Mouse (Mus musculus): ENCODE measurements around the gene Ddx17. TPM values are rescaled to one million over a fixed set of nuclear protein-coding genes. Genes with fewer than 3 reads are reported as not detected.

The Ddx17 gene
- polyA plus RNA-seq, 1 experiment from 2014 or later: 26.9 TPM

- no peak overlapping the region for H3K27ac ChIP-seq (replicated peaks)
- peak overlapping the region; percentile 46 for H3K4me2 ChIP-seq
- 18% methylated on average over 18 of the region's 18 CpGs for WGBS
- peak overlapping the region; percentile 17; the same call in 1 of the 2 replicates for H3K4me3 ChIP-seq
- H3K4me1 ChIP-seq: peaks cover 67% of the 10 kb centered on the region
- H3K27me3 ChIP-seq (replicated peaks): peaks cover 96% of the 10 kb centered on the region
- no peaks in the 10 kb centered on the region for H3K9me3 ChIP-seq
- H3K9ac ChIP-seq: 0 out of 2 replicates have a peak overlapping the region, but pooled peaks have one; percentile 21
- H3K36me3 ChIP-seq: no peaks in the 10 kb centered on the region
- no peak for ATAC-seq (ENCODE audit: extremely low read depth, insufficient number of reproducible peaks, low FRiP score, low TSS enrichment)
Measured at GRCm38 (mm10) chr15:79502891-79503341, 43.6 kb downstream of the Ddx17 start.

DNA sequence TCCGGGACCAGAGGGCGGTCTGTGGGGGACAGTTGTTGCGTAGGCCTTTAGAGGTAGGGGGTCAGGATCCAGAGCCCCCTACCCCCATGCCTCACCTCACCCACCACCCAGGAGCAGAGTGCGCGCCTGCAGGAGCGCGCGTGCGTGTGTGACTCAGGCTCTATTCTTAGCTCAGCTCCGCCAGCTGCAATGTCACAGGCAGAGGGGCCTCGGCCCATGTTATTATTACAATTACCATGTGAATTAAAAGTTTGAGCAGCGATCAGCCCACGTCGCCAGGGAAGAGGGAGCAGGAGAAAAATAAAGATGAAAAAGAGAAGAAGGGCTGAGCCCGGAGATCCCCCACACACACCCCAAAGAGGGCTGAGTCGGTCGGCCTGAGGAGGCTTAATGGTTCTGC is 46.4 kb downstream of the Ddx17 start:
- H3K4me1 ChIP-seq: peaks cover 60% of the 10 kb centered on the region
- H3K36me3 ChIP-seq: no peaks in the 10 kb centered on the region
- H3K4me2 ChIP-seq: peak overlapping the region; percentile 28; the same call in 1 of the 2 replicates
- no peak for ATAC-seq (ENCODE audit: extremely low read depth, insufficient number of reproducible peaks, low FRiP score, low TSS enrichment)
- H3K9me3 ChIP-seq: no peaks in the 10 kb centered on the region
- 54% methylated on average over 17 of the region's 17 CpGs for WGBS
- no peak overlapping the region for H3K4me3 ChIP-seq
- H3K27me3 ChIP-seq (replicated peaks): peaks cover 81% of the 10 kb centered on the region
- H3K9ac ChIP-seq: peak overlapping the region; percentile 63
- H3K27ac ChIP-seq (replicated peaks): no peak overlapping the region

GRCm38 (mm10) chr15:79493527-79493926 is 53.0 kb downstream of the Ddx17 start:
- H3K9ac ChIP-seq: peak overlapping the region; percentile 42
- H3K4me3 ChIP-seq: peak overlapping the region; percentile 1; the same call in 1 of the 2 replicates
- WGBS: 29% methylated on average over 18 of the region's 18 CpGs
- no peaks in the 10 kb centered on the region for H3K36me3 ChIP-seq
- H3K27ac ChIP-seq (replicated peaks): no peak overlapping the region
- H3K4me2 ChIP-seq: peak overlapping the region; percentile 27; the same call in 1 of the 2 replicates
- peaks cover 80% of the 10 kb centered on the region for H3K27me3 ChIP-seq (replicated peaks)
- H3K4me1 ChIP-seq: peaks cover 31% of the 10 kb centered on the region
- no peak for ATAC-seq (ENCODE audit: extremely low read depth, insufficient number of reproducible peaks, low FRiP score, low TSS enrichment)
- H3K9me3 ChIP-seq: no peaks in the 10 kb centered on the region

DNA sequence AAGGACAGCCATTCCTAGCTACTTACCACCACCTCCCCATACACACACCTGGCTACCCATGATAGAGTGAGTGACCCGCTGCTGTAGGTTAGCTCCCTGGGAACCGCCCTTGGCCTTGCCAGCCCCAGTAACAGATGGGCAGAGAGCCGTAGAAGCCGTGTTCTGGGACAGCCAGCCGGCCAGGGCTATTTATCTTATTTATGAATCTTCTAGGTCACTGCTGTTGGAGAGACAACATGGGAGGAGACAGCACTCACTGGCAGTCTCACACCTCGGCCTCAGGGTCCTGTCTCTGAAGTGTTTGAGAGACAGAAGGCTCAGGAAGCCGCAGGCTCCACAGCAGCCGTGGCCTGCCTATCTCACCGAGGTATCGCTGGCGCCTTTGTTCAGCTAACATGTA is 57.1 kb downstream of the Ddx17 start:
- no peak overlapping the region for H3K27ac ChIP-seq (replicated peaks)
- H3K9ac ChIP-seq: no peak overlapping the region
- ATAC-seq (ENCODE audit: extremely low read depth, insufficient number of reproducible peaks, low FRiP score, low TSS enrichment): no peak

GRCm38 (mm10) chr15:79481181-79481688 is 65.3 kb downstream of the Ddx17 start:
- Histone ChIP-seq H3K36me3 (no peaks in the 10 kb centered on the region), H3K4me3 (no peak overlapping the region), H3K9me3 (no peaks in the 10 kb centered on the region), H3K4me1 (peaks cover 25% of the 10 kb centered on the region), H3K27ac (replicated peaks) (no peak overlapping the region), H3K9ac (no peak overlapping the region), H3K27me3 (replicated peaks) (peaks cover 47% of the 10 kb centered on the region), H3K4me2 (no peak overlapping the region)
- ATAC-seq (ENCODE audit: extremely low read depth, insufficient number of reproducible peaks, low FRiP score, low TSS enrichment): no peak
- WGBS: 16% methylated on average over 15 of the region's 15 CpGs

More for the DNA sequence above, 57.1 kb downstream of the Ddx17 start:
- H3K9me3 ChIP-seq: no peaks in the 10 kb centered on the region
- no peak overlapping the region for H3K4me3 ChIP-seq
- no peak overlapping the region for H3K4me2 ChIP-seq
- WGBS: 61% methylated on average over 11 of the region's 11 CpGs
- H3K4me1 ChIP-seq: peaks cover 15% of the 10 kb centered on the region
- H3K36me3 ChIP-seq: no peaks in the 10 kb centered on the region
- H3K27me3 ChIP-seq (replicated peaks): peaks cover 67% of the 10 kb centered on the region

Small RNA genes lying within 50 kb of the gene (microRNA-seq; reads per million reads assigned to microRNA genes)
- gene Gm27903: not detected

Other genes with a start within 250 kb of the Ddx17 start
- gene Pla2g6, start 218.4 kb downstream of the Ddx17 start, polyA plus RNA-seq (2015; fragmentation: Nextera tagmentation; extraction: Ambion mirVana): 12.2 and 12.7 TPM in 2 replicates
- 1.7 and 2.0 TPM in 2 replicates for gene Maff, start 200.1 kb downstream of the Ddx17 start, polyA plus RNA-seq (2015; fragmentation: Nextera tagmentation; extraction: Ambion mirVana)
- gene Tmem184b, start 143.2 kb downstream of the Ddx17 start, polyA plus RNA-seq (2015; fragmentation: Nextera tagmentation; extraction: Ambion mirVana): 65.8 and 72.7 TPM in 2 replicates
- 64.8 and 76.2 TPM in 2 replicates for gene Csnk1e, start 91.2 kb downstream of the Ddx17 start, polyA plus RNA-seq (2015; fragmentation: Nextera tagmentation; extraction: Ambion mirVana)
- 0.19 and 0.21 TPM in 2 replicates for gene Kcnj4, start 41.5 kb downstream of the Ddx17 start, polyA plus RNA-seq (2015; fragmentation: Nextera tagmentation; extraction: Ambion mirVana)
- gene Kdelr3, start 30.3 kb downstream of the Ddx17 start, polyA plus RNA-seq (2015; fragmentation: Nextera tagmentation; extraction: Ambion mirVana): 69.8 and 72.1 TPM in 2 replicates
- gene Dmc1, start 58.4 kb upstream of the Ddx17 start, polyA plus RNA-seq (2015; fragmentation: Nextera tagmentation; extraction: Ambion mirVana): 1.2 and 1.9 TPM in 2 replicates
- gene Fam227a, start 112.2 kb upstream of the Ddx17 start, polyA plus RNA-seq (2015; fragmentation: Nextera tagmentation; extraction: Ambion mirVana): 0.65 and 1.1 TPM in 2 replicates
- gene Cby1, start 112.5 kb upstream of the Ddx17 start, polyA plus RNA-seq (2015; fragmentation: Nextera tagmentation; extraction: Ambion mirVana): 41.3 and 47.8 TPM in 2 replicates
- 199 and 240 TPM in 2 replicates for gene Tomm22, start 124.1 kb upstream of the Ddx17 start, polyA plus RNA-seq (2015; fragmentation: Nextera tagmentation; extraction: Ambion mirVana)
- 19.8 and 20.4 TPM in 2 replicates for gene Josd1, start 141.2 kb upstream of the Ddx17 start, polyA plus RNA-seq (2015; fragmentation: Nextera tagmentation; extraction: Ambion mirVana)
- gene Gtpbp1, start 144.1 kb upstream of the Ddx17 start, polyA plus RNA-seq (2015; fragmentation: Nextera tagmentation; extraction: Ambion mirVana): 27.0 and 29.5 TPM in 2 replicates
- 4.3 and 5.3 TPM in 2 replicates for gene Sun2, start 195.8 kb upstream of the Ddx17 start, polyA plus RNA-seq (2015; fragmentation: Nextera tagmentation; extraction: Ambion mirVana)
- gene Dnal4, start 231.1 kb upstream of the Ddx17 start, polyA plus RNA-seq (2015; fragmentation: Nextera tagmentation; extraction: Ambion mirVana): 35.6 and 37.5 TPM in 2 replicates

All from heart, embryonic 13.5 days (tissue).